Mouse (Mus musculus) macrophage (primary cell): Measurements from ENCODE around the gene Dhx30. TPM values are rescaled to one million over a fixed set of nuclear protein-coding genes. Genes with fewer than 3 reads are reported as not detected.

ENCODE experiments used
- H3K27ac ChIP-seq: fragments of 350-480 bp; formaldehyde crosslinking; 2 replicates; pipeline ENCODE4 v1.9.0; 2021
- H3K36me3 ChIP-seq: fragments of 350-480 bp; formaldehyde crosslinking; 2 replicates; pipeline ENCODE4 v1.9.0; 2021; ENCODE audit errors: inconsistent target
- H3K4me3 ChIP-seq: fragments of 350-480 bp; formaldehyde crosslinking; 2 replicates; pipeline ENCODE4 v1.9.0; 2021; ENCODE audit errors: inconsistent target
- H3K79me2 ChIP-seq: fragments of 350-480 bp; formaldehyde crosslinking; 2 replicates; pipeline ENCODE4 v1.9.0; 2021; ENCODE audit errors: inconsistent target
- WGBS: methylation state at CpG from one replicate; pipeline ENCODE4 v1.1.7; 2026; ENCODE audit warnings: inconsistent platforms; ENCODE audit not compliant: missing documents; 5-methylcytosine and 5-hydroxymethylcytosine counted together
- polyA plus RNA-seq: library from polyadenylated mRNA; stranded (reverse); fragments of 250-400 nt; gene quantifications from 3 replicates; pipeline ENCODE4 v1.2.4, GENCODE M21; 2018; ENCODE audit warnings: inconsistent platforms

Dhx30 gene
- polyA plus RNA-seq, 1 experiment from 2014 or later = 22.5 TPM

GRCm38 (mm10) chr9:110071011-110071410 is 46.6 kb downstream of the Dhx30 start:
- 66% methylated on average over 4 of the region's 4 CpGs for WGBS
- no peaks in the 10 kb centered on the region for H3K79me2 ChIP-seq
- no peak overlapping the region for H3K4me3 ChIP-seq
- peaks cover 44% of the 10 kb centered on the region for H3K36me3 ChIP-seq
- peak overlapping the region; percentile 34 for H3K27ac ChIP-seq

- Histone ChIP-seq H3K79me2 (no peaks in the 10 kb centered on the region), H3K4me3 (no peak overlapping the region), H3K27ac (peak overlapping the region; percentile 27; the same call in 1 of the 2 replicates), H3K36me3 (peaks cover 44% of the 10 kb centered on the region)
- WGBS = 93% methylated on average over 9 of the region's 9 CpGs
Measured at GRCm38 (mm10) chr9:110070358-110070757, 47.3 kb downstream of the Dhx30 start.

GRCm38 (mm10) chr9:110068745-110069144 is 48.9 kb downstream of the Dhx30 start:
- Histone ChIP-seq H3K36me3 (peaks cover 33% of the 10 kb centered on the region), H3K79me2 (no peaks in the 10 kb centered on the region), H3K27ac (no peak overlapping the region), H3K4me3 (no peak overlapping the region)
- 93% methylated on average over 6 of the region's 6 CpGs for WGBS

GRCm38 (mm10) chr9:110064641-110065040 is 53.0 kb downstream of the Dhx30 start:
- H3K4me3 ChIP-seq = no peak overlapping the region
- H3K36me3 ChIP-seq = peaks cover 26% of the 10 kb centered on the region
- 0 out of 2 replicates have a peak overlapping the region, but pooled peaks have one; percentile 3 for H3K27ac ChIP-seq
- H3K79me2 ChIP-seq = no peaks in the 10 kb centered on the region

- Histone ChIP-seq H3K27ac (no peak overlapping the region), H3K36me3 (peaks cover 8% of the 10 kb centered on the region; the same call in 1 of the 2 replicates), H3K4me3 (no peak overlapping the region), H3K79me2 (no peaks in the 10 kb centered on the region)
- 94% methylated on average over 6 of the region's 6 CpGs for WGBS
Measured at GRCm38 (mm10) chr9:110062861-110063260, 54.8 kb downstream of the Dhx30 start.

- Histone ChIP-seq H3K27ac (no peak overlapping the region), H3K36me3 (peaks cover 4% of the 10 kb centered on the region; the same call in 1 of the 2 replicates), H3K4me3 (no peak overlapping the region), H3K79me2 (no peaks in the 10 kb centered on the region)
- 85% methylated on average over 7 of the region's 7 CpGs for WGBS
Measured at GRCm38 (mm10) chr9:110062405-110062804, 55.2 kb downstream of the Dhx30 start.

- H3K27ac ChIP-seq = no peak overlapping the region
- H3K79me2 ChIP-seq = no peaks in the 10 kb centered on the region
- 71% methylated on average over 2 of the region's 2 CpGs for WGBS
- no peak overlapping the region for H3K4me3 ChIP-seq
- H3K36me3 ChIP-seq = no peaks in the 10 kb centered on the region
Measured at GRCm38 (mm10) chr9:110060761-110061160, 56.9 kb downstream of the Dhx30 start.

GRCm38 (mm10) chr9:110057200-110057599 is 60.4 kb downstream of the Dhx30 start:
- WGBS = 100% methylated on average over 1 of the region's 1 CpGs

GRCm38 (mm10) chr9:110054781-110055180 is 62.8 kb downstream of the Dhx30 start:
- H3K36me3 ChIP-seq = no peaks in the 10 kb centered on the region
- H3K79me2 ChIP-seq = no peaks in the 10 kb centered on the region; the same call in 1 of the 2 replicates
- H3K27ac ChIP-seq = no peak overlapping the region
- H3K4me3 ChIP-seq = no peak overlapping the region
- WGBS = 86% methylated on average over 2 of the region's 3 CpGs

More at GRCm38 (mm10) chr9:110057200-110057599, 60.4 kb downstream of the Dhx30 start:
- H3K4me3 ChIP-seq = no peak overlapping the region
- H3K36me3 ChIP-seq = no peaks in the 10 kb centered on the region
- H3K79me2 ChIP-seq = no peaks in the 10 kb centered on the region; the same call in 1 of the 2 replicates
- H3K27ac ChIP-seq = no peak overlapping the region

- no peaks in the 10 kb centered on the region; the same call in 1 of the 2 replicates for H3K79me2 ChIP-seq
- WGBS = 92% methylated on average over 1 of the region's 2 CpGs
- H3K4me3 ChIP-seq = no peak overlapping the region
- no peak overlapping the region for H3K27ac ChIP-seq
- no peaks in the 10 kb centered on the region for H3K36me3 ChIP-seq
Measured at GRCm38 (mm10) chr9:110054080-110054421, 63.6 kb downstream of the Dhx30 start.

- Histone ChIP-seq H3K27ac (no peak overlapping the region), H3K79me2 (no peaks in the 10 kb centered on the region; the same call in 1 of the 2 replicates), H3K4me3 (no peak overlapping the region), H3K36me3 (no peaks in the 10 kb centered on the region)
- 94% methylated on average over 8 of the region's 8 CpGs for WGBS
Measured at GRCm38 (mm10) chr9:110053305-110054079, 64.1 kb downstream of the Dhx30 start.

- no peaks in the 10 kb centered on the region; the same call in 1 of the 2 replicates for H3K79me2 ChIP-seq
- H3K4me3 ChIP-seq = no peak overlapping the region
- no peaks in the 10 kb centered on the region for H3K36me3 ChIP-seq
- H3K27ac ChIP-seq = no peak overlapping the region
- 100% methylated on average over 4 of the region's 4 CpGs for WGBS
Measured at GRCm38 (mm10) chr9:110052951-110053304, 64.7 kb downstream of the Dhx30 start.

- H3K4me3 ChIP-seq = no peak overlapping the region
- 93% methylated on average over 23 of the region's 23 CpGs for WGBS
- H3K36me3 ChIP-seq = no peaks in the 10 kb centered on the region
- no peaks in the 10 kb centered on the region; the same call in 1 of the 2 replicates for H3K79me2 ChIP-seq
- no peak overlapping the region for H3K27ac ChIP-seq
Measured at GRCm38 (mm10) chr9:110051869-110052661, 65.6 kb downstream of the Dhx30 start.

GRCm38 (mm10) chr9:110051184-110051583 is 66.4 kb downstream of the Dhx30 start:
- Histone ChIP-seq H3K27ac (no peak overlapping the region), H3K4me3 (no peak overlapping the region), H3K79me2 (no peaks in the 10 kb centered on the region; the same call in 1 of the 2 replicates), H3K36me3 (no peaks in the 10 kb centered on the region)

- H3K79me2 ChIP-seq = peaks cover 15% of the 10 kb centered on the region; the same call in 1 of the 2 replicates
- WGBS = 100% methylated on average over 3 of the region's 3 CpGs
- no peaks in the 10 kb centered on the region for H3K36me3 ChIP-seq
- H3K4me3 ChIP-seq = no peak overlapping the region
- H3K27ac ChIP-seq = no peak overlapping the region
Measured at GRCm38 (mm10) chr9:110047857-110048256, 69.8 kb downstream of the Dhx30 start.
